Mouse (Mus musculus) embryonic facial prominence, embryonic 10.5 days (tissue): ENCODE measurements around the gene Acox1. TPM values are rescaled to one million over a fixed set of nuclear protein-coding genes. Genes with fewer than 3 reads are reported as not detected.

ENCODE experiments used
- DNase-seq: peaks from one replicate; pipeline ENCODE4 v3.0.0-alpha.2; 2017; ENCODE audit warnings: low spot score
- H3K27ac ChIP-seq: fragments of 300-500 bp; sonication (generic); replicated peaks from 2 replicates; pipeline ENCODE4 v1.5.1; 2016; ENCODE audit warnings: mild to moderate bottlenecking
- H3K27me3 ChIP-seq: fragments of 300-500 bp; sonication (generic); replicated peaks from 2 replicates; pipeline ENCODE4 v1.6.1; 2016; ENCODE audit warnings: low read depth, mild to moderate bottlenecking; ENCODE audit not compliant: poor library complexity, severe bottlenecking
- H3K36me3 ChIP-seq: fragments of 300-500 bp; sonication (generic); replicated peaks from 2 replicates; pipeline ENCODE4 v1.6.1; 2016; ENCODE audit warnings: mild to moderate bottlenecking, moderate library complexity
- H3K4me1 ChIP-seq: fragments of 300-500 bp; sonication (generic); 2 replicates; pipeline ENCODE4 v1.6.1; 2016
- H3K4me3 ChIP-seq: fragments of 300-500 bp; sonication (generic); 2 replicates; pipeline ENCODE4 v1.5.1; 2016; ENCODE audit warnings: mild to moderate bottlenecking, moderate library complexity
- H3K9me3 ChIP-seq: fragments of 300-500 bp; sonication (generic); 2 replicates; pipeline ENCODE4 v1.6.1; 2016; ENCODE audit warnings: mild to moderate bottlenecking
- WGBS: fragments of 180-500 bp; shearing (Covaris S2); methylation state at CpG from one replicate; pipeline ENCODE4 v1.1.7; 2016; 5-methylcytosine and 5-hydroxymethylcytosine counted together
- polyA plus RNA-seq: library from polyadenylated mRNA; unstranded; fragments of >200 nt; fragmentation: Nextera tagmentation; extraction: Ambion mirVana; gene quantifications from 2 replicates; pipeline ENCODE4 v1.2.1, GENCODE M21; 2016

The Acox1 gene
- polyA plus RNA-seq, 1 experiment from 2014 or later: 18.8 TPM

- no peaks in the 10 kb centered on the region for H3K4me1 ChIP-seq
- peaks cover 36% of the 10 kb centered on the region for H3K36me3 ChIP-seq
- H3K9me3 ChIP-seq: no peaks in the 10 kb centered on the region
- 59% methylated on average over 4 of the region's 4 CpGs for WGBS
- H3K27me3 ChIP-seq: no peaks in the 10 kb centered on the region
- H3K27ac ChIP-seq: no peak overlapping the region
- H3K4me3 ChIP-seq: no peak overlapping the region
- no peak for DNase-seq
These were observed 7.8 kb upstream of the Acox1 start for GRCm38 (mm10) chr11:116206678-116207077.

DNA sequence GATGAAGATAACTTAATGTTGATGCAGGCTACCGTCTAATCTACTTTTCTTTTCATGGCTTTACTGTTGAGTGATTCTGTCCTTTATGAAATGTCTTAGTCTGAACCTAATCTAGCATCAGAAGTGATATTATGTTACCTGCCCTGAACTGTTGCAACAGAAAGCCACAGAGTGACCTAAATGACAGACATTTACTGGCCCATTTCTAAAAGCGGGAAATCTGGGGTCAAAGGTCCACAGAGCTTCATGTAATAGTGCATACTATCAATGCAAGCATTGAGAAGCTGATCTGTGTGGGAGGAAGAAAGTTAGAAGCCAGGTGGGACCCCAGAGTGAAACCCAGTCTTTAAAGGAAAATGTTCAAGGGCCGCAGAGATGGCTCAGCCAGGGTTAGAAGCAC is 4.3 kb upstream of the Acox1 start:
- DNase-seq: no peak
- Histone ChIP-seq H3K27ac (no peak overlapping the region), H3K4me1 (peaks cover 6% of the 10 kb centered on the region), H3K27me3 (no peaks in the 10 kb centered on the region), H3K4me3 (no peak overlapping the region), H3K9me3 (no peaks in the 10 kb centered on the region), H3K36me3 (peaks cover 34% of the 10 kb centered on the region)
- 94% methylated on average over 3 of the region's 3 CpGs for WGBS

- no peak for DNase-seq
- 92% methylated on average over 2 of the region's 2 CpGs for WGBS
- Histone ChIP-seq H3K4me3 (no peak overlapping the region), H3K36me3 (peaks cover 29% of the 10 kb centered on the region), H3K4me1 (peaks cover 15% of the 10 kb centered on the region), H3K9me3 (no peaks in the 10 kb centered on the region), H3K27ac (no peak overlapping the region), H3K27me3 (no peaks in the 10 kb centered on the region)
These were observed 2.3 kb upstream of the Acox1 start for GRCm38 (mm10) chr11:116201151-116201550.

DNA sequence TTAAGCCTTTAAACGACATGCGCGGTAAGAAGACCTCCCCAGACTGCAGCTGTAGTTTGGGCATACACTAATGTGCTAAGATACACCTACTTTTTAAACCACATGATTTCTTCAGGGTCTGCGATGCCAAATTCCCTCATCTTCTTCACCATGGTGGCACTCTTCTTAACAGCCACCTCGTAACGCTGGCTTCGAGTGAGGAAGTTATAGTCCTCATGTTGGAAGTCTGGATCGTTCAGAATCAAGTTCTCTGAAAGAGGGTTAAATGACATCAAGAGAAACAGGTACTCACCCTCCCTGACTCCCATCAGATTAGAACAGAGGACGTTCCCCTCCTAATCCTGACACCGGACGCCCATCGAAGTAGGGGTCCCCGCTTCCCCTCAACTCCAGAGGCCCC is 713 bp downstream of the Acox1 start:
- peak overlapping the region; percentile 99 for H3K27ac ChIP-seq
- H3K4me1 ChIP-seq: peaks cover 15% of the 10 kb centered on the region
- no peak for DNase-seq
- H3K4me3 ChIP-seq: peak overlapping the region; percentile 91
- peaks cover 13% of the 10 kb centered on the region for H3K36me3 ChIP-seq
- 28% methylated on average over 13 of the region's 13 CpGs for WGBS
- H3K9me3 ChIP-seq: no peaks in the 10 kb centered on the region
- no peaks in the 10 kb centered on the region for H3K27me3 ChIP-seq

DNA sequence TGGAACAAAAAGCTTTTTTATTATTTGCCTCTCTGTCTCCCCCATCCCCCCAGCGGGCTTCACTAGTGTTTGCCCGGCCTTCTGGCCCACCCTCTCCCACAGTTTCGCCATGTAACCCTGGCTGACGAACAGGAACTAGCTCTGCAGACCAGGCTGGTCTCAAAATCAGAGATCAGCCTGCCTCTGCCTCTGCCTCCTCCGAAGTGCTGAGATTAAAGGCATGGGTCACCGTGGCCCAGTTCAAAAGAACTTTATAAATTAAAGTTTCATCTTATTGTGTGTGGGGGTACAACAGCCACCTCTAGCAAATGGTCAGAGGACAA is 1.3 kb downstream of the Acox1 start:
- Histone ChIP-seq H3K27me3 (no peaks in the 10 kb centered on the region), H3K4me3 (peak overlapping the region; percentile 91; the same call in 1 of the 2 replicates), H3K9me3 (no peaks in the 10 kb centered on the region), H3K27ac (no peak overlapping the region), H3K36me3 (peaks cover 13% of the 10 kb centered on the region), H3K4me1 (peaks cover 15% of the 10 kb centered on the region)
- DNase-seq: no peak
- 92% methylated on average over 6 of the region's 6 CpGs for WGBS

GRCm38 (mm10) chr11:116196866-116197583 is 1.8 kb downstream of the Acox1 start:
- WGBS: 95% methylated on average over 18 of the region's 18 CpGs
- H3K4me3 ChIP-seq: peak overlapping the region; percentile 91; the same call in 1 of the 2 replicates

GRCm38 (mm10) chr11:116196336-116196735 is 2.5 kb downstream of the Acox1 start:
- H3K9me3 ChIP-seq: no peaks in the 10 kb centered on the region
- H3K27ac ChIP-seq: no peak overlapping the region
- WGBS: 87% methylated on average over 3 of the region's 3 CpGs
- no peak overlapping the region for H3K4me3 ChIP-seq
- peaks cover 15% of the 10 kb centered on the region for H3K4me1 ChIP-seq
- H3K27me3 ChIP-seq: no peaks in the 10 kb centered on the region
- H3K36me3 ChIP-seq: peaks cover 14% of the 10 kb centered on the region
- DNase-seq: no peak

More at GRCm38 (mm10) chr11:116196866-116197583, 1.8 kb downstream of the Acox1 start:
- no peak for DNase-seq
- H3K27ac ChIP-seq: no peak overlapping the region
- no peaks in the 10 kb centered on the region for H3K27me3 ChIP-seq
- peaks cover 13% of the 10 kb centered on the region for H3K36me3 ChIP-seq
- no peaks in the 10 kb centered on the region for H3K9me3 ChIP-seq
- H3K4me1 ChIP-seq: peaks cover 15% of the 10 kb centered on the region

GRCm38 (mm10) chr11:116195252-116195651 is 3.6 kb downstream of the Acox1 start:
- Histone ChIP-seq H3K27ac (no peak overlapping the region), H3K4me3 (no peak overlapping the region), H3K27me3 (no peaks in the 10 kb centered on the region), H3K9me3 (no peaks in the 10 kb centered on the region), H3K4me1 (peaks cover 15% of the 10 kb centered on the region), H3K36me3 (peaks cover 19% of the 10 kb centered on the region)
- 79% methylated on average over 5 of the region's 5 CpGs for WGBS
- no peak for DNase-seq

DNA sequence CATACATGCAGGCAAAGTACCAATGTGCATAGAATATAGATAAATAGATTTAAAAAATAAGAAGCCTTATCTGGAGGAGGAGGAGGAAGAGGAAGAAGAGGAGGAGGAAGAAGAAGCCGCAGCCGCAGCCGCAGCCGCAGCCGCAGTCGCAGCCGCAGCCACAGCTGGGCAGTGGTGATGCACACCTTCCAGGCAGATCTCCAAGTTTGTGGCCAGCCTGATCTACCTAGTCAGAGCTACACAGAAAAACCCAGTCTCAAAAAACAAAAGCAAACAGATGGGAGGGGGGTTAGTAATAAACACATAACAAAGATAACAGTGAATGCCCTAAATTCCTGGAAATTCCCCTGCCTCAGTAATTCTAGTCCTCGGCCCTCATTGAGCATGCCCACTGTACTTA is 4.2 kb downstream of the Acox1 start:
- no peaks in the 10 kb centered on the region for H3K9me3 ChIP-seq
- peaks cover 13% of the 10 kb centered on the region for H3K4me1 ChIP-seq
- no peaks in the 10 kb centered on the region for H3K27me3 ChIP-seq
- H3K27ac ChIP-seq: no peak overlapping the region
- peaks cover 25% of the 10 kb centered on the region for H3K36me3 ChIP-seq
- DNase-seq: no peak
- 97% methylated on average over 8 of the region's 8 CpGs for WGBS
- H3K4me3 ChIP-seq: no peak overlapping the region

GRCm38 (mm10) chr11:116187226-116187930 is 11.5 kb downstream of the Acox1 start:
- H3K4me1 ChIP-seq: peaks cover 15% of the 10 kb centered on the region
- H3K36me3 ChIP-seq: peaks cover 69% of the 10 kb centered on the region
- H3K27me3 ChIP-seq: no peaks in the 10 kb centered on the region
- DNase-seq: no peak
- no peak overlapping the region for H3K4me3 ChIP-seq
- H3K9me3 ChIP-seq: no peaks in the 10 kb centered on the region
- 52% methylated on average over 11 of the region's 11 CpGs for WGBS
- H3K27ac ChIP-seq: peak overlapping the region; percentile 61; the same call in 1 of the 2 replicates

GRCm38 (mm10) chr11:116186360-116186759 is 12.5 kb downstream of the Acox1 start:
- no peaks in the 10 kb centered on the region for H3K27me3 ChIP-seq
- WGBS: 88% methylated on average over 11 of the region's 11 CpGs
- H3K4me3 ChIP-seq: no peak overlapping the region
- no peaks in the 10 kb centered on the region for H3K9me3 ChIP-seq
- H3K27ac ChIP-seq: no peak overlapping the region; the same call in 1 of the 2 replicates
- H3K36me3 ChIP-seq: peaks cover 79% of the 10 kb centered on the region
- DNase-seq: no peak
- H3K4me1 ChIP-seq: peaks cover 15% of the 10 kb centered on the region

DNA sequence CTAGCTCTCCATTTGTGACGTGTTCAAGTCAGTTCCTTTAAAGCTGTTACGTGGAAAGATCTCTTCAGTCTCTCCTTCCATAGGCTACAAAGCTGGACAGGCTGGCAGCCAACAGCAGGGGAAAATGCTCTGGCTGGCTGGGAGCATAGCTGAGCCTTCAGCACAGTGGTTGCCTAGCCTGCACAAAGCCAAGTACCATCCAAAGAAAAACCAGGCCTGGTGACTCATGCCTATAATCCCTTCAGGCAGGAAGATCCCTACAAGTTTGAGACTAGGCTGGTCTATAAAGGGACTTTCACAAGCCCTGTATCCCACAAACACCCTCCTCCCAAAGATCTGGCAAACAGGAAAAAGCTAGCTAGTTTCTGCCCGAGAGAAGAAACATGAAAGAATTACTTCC is 13.0 kb downstream of the Acox1 start:
- Histone ChIP-seq H3K4me3 (no peak overlapping the region), H3K27ac (no peak overlapping the region), H3K4me1 (peaks cover 15% of the 10 kb centered on the region), H3K9me3 (no peaks in the 10 kb centered on the region), H3K36me3 (peaks cover 76% of the 10 kb centered on the region), H3K27me3 (no peaks in the 10 kb centered on the region)
- DNase-seq: no peak
- 87% methylated on average over 3 of the region's 3 CpGs for WGBS
